Mouse (Mus musculus): Measurements from ENCODE around the gene Anapc16. TPM values are rescaled to one million over a fixed set of nuclear protein-coding genes. Genes with fewer than 3 reads are reported as not detected.
A peak's percentile ranks its signal among the peaks of the same experiment; 100 is the strongest.

The Anapc16 gene
- polyA plus RNA-seq, 1 experiment from 2014 or later: 90.7 TPM

DNA sequence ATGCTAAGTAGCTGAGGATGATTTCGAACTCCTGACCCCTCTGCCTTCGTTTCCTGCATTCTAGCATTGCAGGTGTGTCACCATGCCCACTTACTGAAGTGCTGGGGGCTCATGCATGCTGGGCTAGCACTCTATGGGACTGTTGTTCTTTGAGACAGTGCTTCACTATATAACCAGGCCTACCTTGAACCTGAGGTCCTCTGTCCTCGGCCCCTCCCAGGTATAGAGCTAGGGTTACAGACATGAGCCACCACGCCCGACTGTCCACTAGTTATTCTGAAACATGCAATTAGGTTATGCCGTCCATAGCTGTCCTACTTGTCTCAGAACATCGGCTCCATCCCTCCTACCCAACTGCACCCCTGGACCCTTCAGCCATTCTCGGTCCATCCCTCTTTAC, 31.1 kb downstream of the Anapc16 start:
- no peak overlapping the region for H3K9ac ChIP-seq (ENCODE audit: low read length)
- WGBS: 87% methylated on average over 8 of the region's 8 CpGs
- H3K9me3 ChIP-seq (replicated peaks; ENCODE audit: control insufficient read depth, low read length): no peaks in the 10 kb centered on the region
- H3K4me1 ChIP-seq (ENCODE audit: control insufficient read depth, insufficient read depth, low read length): peaks cover 29% of the 10 kb centered on the region
- no peaks in the 10 kb centered on the region for H3K36me3 ChIP-seq (ENCODE audit: control insufficient read depth, insufficient read depth, low read length)
- no peak overlapping the region for H3K4me3 ChIP-seq (replicated peaks; ENCODE audit: low read length)
- H3K27ac ChIP-seq (ENCODE audit: low read length): no peak overlapping the region
- H3K27me3 ChIP-seq (ENCODE audit: control insufficient read depth, insufficient read depth, low read length): no peaks in the 10 kb centered on the region
- ATAC-seq (ENCODE audit: insufficient read depth, low FRiP score): no peak
- no peak overlapping the region for H3K4me2 ChIP-seq (ENCODE audit: low read depth, low read length)

DNA sequence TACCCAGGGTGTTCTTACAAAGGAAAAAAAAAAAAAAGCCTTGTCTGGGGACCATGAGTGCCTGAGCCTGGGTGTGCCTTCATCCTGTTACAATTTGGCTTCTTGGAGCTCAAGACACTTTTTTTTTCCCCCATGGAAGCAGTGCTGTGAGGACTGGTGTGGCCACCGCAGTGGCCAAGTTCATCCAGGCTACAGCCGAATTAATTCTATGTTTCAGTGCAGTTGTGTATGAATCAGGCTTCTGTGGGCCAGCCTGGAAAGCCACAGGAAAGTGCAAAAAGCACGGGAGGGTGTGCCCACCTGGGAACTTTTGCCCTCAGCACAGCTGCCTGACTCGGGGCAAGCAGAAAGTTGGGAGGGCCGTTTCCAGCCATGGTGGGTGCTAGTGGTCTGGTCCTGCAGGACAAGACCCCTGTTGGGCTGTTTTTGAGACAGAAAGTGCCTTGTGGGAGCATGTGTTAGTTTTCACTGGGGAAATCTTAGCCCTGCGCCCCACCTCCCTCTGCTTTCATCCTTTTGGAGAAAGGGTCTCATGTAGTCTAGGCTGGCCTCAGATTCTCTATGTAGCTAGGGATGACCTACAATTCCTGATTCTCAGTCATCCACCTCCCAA, 32.4 kb downstream of the Anapc16 start:
- H3K4me1 ChIP-seq (ENCODE audit: control insufficient read depth, insufficient read depth, low read length): peaks cover 33% of the 10 kb centered on the region
- no peak for ATAC-seq (ENCODE audit: insufficient read depth, low FRiP score)
- peak overlapping the region; percentile 77 for H3K9ac ChIP-seq (ENCODE audit: low read length)
- H3K4me3 ChIP-seq (replicated peaks; ENCODE audit: low read length): peak overlapping the region; percentile 50
- H3K27ac ChIP-seq (ENCODE audit: low read length): peak overlapping the region; percentile 87
- H3K9me3 ChIP-seq (replicated peaks; ENCODE audit: control insufficient read depth, low read length): no peaks in the 10 kb centered on the region
- no peaks in the 10 kb centered on the region for H3K27me3 ChIP-seq (ENCODE audit: control insufficient read depth, insufficient read depth, low read length)
- 33% methylated on average over 6 of the region's 6 CpGs for WGBS
- H3K36me3 ChIP-seq (ENCODE audit: control insufficient read depth, insufficient read depth, low read length): no peaks in the 10 kb centered on the region
- peak overlapping the region; percentile 73 for H3K4me2 ChIP-seq (ENCODE audit: low read depth, low read length)

DNA sequence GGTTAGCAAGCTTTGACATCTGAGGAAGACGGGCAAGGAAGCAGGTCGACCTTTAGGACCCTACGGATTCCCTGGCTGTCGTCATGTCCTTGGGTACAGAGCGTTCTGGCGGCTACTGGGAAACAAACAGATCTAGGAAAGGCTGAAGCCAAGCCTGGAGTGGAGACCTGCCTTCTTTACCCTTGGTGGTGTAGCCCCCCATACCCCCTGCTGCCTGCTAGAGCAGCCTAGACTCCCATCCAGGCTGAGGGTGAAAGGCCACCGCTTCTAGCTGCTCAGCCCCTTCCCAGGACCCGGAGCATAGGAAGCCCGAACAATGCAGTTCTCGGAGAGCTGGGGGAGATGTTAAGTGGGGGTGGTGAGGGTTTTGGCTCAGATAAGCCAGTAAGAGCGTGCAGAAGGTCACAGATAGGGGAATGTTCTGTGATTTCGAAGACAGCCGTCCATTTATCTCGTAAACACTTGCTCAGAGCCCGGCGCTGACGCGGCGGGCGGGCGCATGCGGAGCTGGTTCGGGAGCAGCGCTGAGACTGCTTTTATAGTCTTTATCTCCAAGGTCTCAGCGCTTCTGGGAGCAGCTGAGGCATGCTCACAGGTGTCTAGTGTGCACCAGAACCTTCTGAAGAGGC, 33.0 kb downstream of the Anapc16 start:
- peak overlapping the region; percentile 50 for H3K4me3 ChIP-seq (replicated peaks; ENCODE audit: low read length)
- H3K9me3 ChIP-seq (replicated peaks; ENCODE audit: control insufficient read depth, low read length): no peaks in the 10 kb centered on the region
- peak overlapping the region; percentile 77 for H3K9ac ChIP-seq (ENCODE audit: low read length)
- peak overlapping the region; percentile 87 for H3K27ac ChIP-seq (ENCODE audit: low read length)
- H3K27me3 ChIP-seq (ENCODE audit: control insufficient read depth, insufficient read depth, low read length): no peaks in the 10 kb centered on the region
- peak; percentile 41 for ATAC-seq (ENCODE audit: insufficient read depth, low FRiP score)
- H3K4me1 ChIP-seq (ENCODE audit: control insufficient read depth, insufficient read depth, low read length): peaks cover 38% of the 10 kb centered on the region
- peak overlapping the region; percentile 73 for H3K4me2 ChIP-seq (ENCODE audit: low read depth, low read length)
- WGBS: 5% methylated on average over 25 of the region's 25 CpGs
- H3K36me3 ChIP-seq (ENCODE audit: control insufficient read depth, insufficient read depth, low read length): no peaks in the 10 kb centered on the region

DNA sequence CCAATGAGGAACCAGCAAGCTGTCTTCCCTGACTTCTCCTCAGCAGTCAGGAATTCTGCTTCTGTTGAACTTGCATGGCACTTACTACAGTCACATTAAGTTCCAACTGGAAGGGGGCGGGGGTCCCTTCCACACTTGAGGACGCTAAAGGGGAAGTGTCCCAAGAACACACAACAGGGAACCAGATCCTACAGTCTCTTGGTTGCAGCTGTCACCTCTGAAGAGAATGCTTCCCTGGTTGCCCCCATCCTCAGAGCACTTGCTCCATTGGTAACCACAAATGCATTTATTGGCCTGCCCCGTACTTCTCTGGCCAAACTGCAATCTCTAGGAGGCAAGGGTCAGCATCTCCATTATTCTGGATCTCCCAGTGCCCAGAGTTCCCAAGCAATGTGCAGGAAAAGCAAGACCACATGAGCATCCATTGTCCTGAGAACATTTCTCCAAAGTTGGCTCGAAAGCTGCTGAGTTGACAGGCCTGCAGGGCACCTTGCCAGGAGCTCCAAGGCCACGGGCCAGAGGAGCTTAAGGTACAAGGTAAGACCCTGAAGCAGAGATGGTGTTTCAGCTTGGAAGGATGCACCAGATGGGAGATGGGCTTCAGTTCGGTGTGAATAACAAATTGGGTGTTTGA, 35.5 kb downstream of the Anapc16 start:
- WGBS: 71% methylated on average over 6 of the region's 6 CpGs
- Histone ChIP-seq H3K27me3 (ENCODE audit: control insufficient read depth, insufficient read depth, low read length) (no peaks in the 10 kb centered on the region), H3K4me3 (replicated peaks; ENCODE audit: low read length) (no peak overlapping the region), H3K36me3 (ENCODE audit: control insufficient read depth, insufficient read depth, low read length) (no peaks in the 10 kb centered on the region), H3K4me2 (ENCODE audit: low read depth, low read length) (no peak overlapping the region), H3K4me1 (ENCODE audit: control insufficient read depth, insufficient read depth, low read length) (peaks cover 33% of the 10 kb centered on the region), H3K9me3 (replicated peaks; ENCODE audit: control insufficient read depth, low read length) (no peaks in the 10 kb centered on the region), H3K27ac (ENCODE audit: low read length) (no peak overlapping the region), H3K9ac (ENCODE audit: low read length) (no peak overlapping the region)
- no peak for ATAC-seq (ENCODE audit: insufficient read depth, low FRiP score)

DNA sequence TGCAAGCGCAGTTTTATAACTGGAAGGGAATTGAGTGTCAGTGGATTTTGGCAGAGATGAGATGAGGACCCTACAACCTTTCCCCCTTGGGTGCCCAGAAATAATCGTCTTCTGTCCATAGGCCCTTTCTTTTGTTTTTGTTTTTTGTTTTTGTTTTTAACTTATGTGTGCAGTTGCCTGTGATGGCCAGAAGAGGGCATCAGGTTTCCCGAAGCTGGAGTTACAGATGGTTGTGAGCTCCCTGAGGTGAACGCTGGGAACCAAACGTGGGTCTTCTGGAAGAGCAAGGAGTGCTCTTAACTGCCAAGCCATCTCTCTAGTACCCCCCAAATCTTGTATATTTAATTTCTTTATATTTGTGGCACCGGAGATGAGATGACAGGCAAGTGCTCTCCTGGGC, 36.2 kb downstream of the Anapc16 start:
- Histone ChIP-seq H3K4me3 (replicated peaks; ENCODE audit: low read length) (no peak overlapping the region), H3K4me2 (ENCODE audit: low read depth, low read length) (no peak overlapping the region), H3K27ac (ENCODE audit: low read length) (no peak overlapping the region), H3K36me3 (ENCODE audit: control insufficient read depth, insufficient read depth, low read length) (no peaks in the 10 kb centered on the region), H3K4me1 (ENCODE audit: control insufficient read depth, insufficient read depth, low read length) (peaks cover 33% of the 10 kb centered on the region), H3K9me3 (replicated peaks; ENCODE audit: control insufficient read depth, low read length) (no peaks in the 10 kb centered on the region), H3K9ac (ENCODE audit: low read length) (no peak overlapping the region), H3K27me3 (ENCODE audit: control insufficient read depth, insufficient read depth, low read length) (no peaks in the 10 kb centered on the region)
- 96% methylated on average over 6 of the region's 6 CpGs for WGBS
- ATAC-seq (ENCODE audit: insufficient read depth, low FRiP score): no peak

DNA sequence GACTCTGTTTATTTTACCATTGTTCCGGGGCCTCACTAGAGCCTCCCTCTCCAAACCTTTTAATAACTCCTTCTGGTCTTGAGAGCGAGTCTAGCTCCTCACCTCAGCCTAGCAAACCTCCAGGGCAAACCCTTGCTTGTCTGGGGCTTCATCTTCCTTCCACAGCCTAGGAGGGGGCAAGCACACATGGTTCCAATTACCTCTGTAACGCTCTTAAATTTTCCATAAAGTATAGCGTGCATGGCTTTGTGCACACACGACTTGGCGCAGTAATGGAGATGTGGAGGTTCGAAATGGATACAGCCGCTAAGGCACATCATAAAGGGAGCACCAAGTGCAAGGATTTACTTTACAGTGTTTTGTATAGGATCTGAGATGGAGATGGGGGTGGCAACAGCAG, 37.1 kb downstream of the Anapc16 start:
- Histone ChIP-seq H3K9ac (ENCODE audit: low read length) (no peak overlapping the region), H3K4me1 (ENCODE audit: control insufficient read depth, insufficient read depth, low read length) (peaks cover 31% of the 10 kb centered on the region), H3K9me3 (replicated peaks; ENCODE audit: control insufficient read depth, low read length) (no peaks in the 10 kb centered on the region), H3K27me3 (ENCODE audit: control insufficient read depth, insufficient read depth, low read length) (no peaks in the 10 kb centered on the region), H3K4me2 (ENCODE audit: low read depth, low read length) (no peak overlapping the region), H3K36me3 (ENCODE audit: control insufficient read depth, insufficient read depth, low read length) (no peaks in the 10 kb centered on the region), H3K27ac (ENCODE audit: low read length) (peak overlapping the region; percentile 83), H3K4me3 (replicated peaks; ENCODE audit: low read length) (no peak overlapping the region)
- WGBS: 69% methylated on average over 8 of the region's 8 CpGs
- no peak for ATAC-seq (ENCODE audit: insufficient read depth, low FRiP score)

DNA sequence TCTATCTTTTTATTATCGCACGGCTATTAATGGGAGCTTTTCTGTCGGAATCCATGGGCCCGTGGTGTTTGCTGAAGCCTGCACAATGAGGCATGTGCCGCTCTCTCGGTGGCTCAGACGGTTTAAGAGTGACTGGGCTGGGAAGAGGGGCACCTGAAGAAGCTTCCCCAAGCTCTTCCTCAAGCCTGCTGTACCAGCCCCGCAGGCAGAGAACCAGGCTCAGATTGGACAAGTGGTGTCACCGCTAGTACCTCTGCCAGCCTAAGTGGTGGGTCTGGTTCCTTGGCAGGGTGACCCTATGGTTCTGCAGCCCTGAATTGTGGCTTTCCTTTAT, 37.6 kb downstream of the Anapc16 start:
- Histone ChIP-seq H3K4me3 (replicated peaks; ENCODE audit: low read length) (no peak overlapping the region), H3K27ac (ENCODE audit: low read length) (peak overlapping the region; percentile 83), H3K27me3 (ENCODE audit: control insufficient read depth, insufficient read depth, low read length) (no peaks in the 10 kb centered on the region), H3K9ac (ENCODE audit: low read length) (peak overlapping the region; percentile 64), H3K4me2 (ENCODE audit: low read depth, low read length) (peak overlapping the region; percentile 48; the same call in 1 of the 2 replicates), H3K36me3 (ENCODE audit: control insufficient read depth, insufficient read depth, low read length) (no peaks in the 10 kb centered on the region), H3K9me3 (replicated peaks; ENCODE audit: control insufficient read depth, low read length) (no peaks in the 10 kb centered on the region), H3K4me1 (ENCODE audit: control insufficient read depth, insufficient read depth, low read length) (peaks cover 26% of the 10 kb centered on the region)
- WGBS: 34% methylated on average over 9 of the region's 9 CpGs
- ATAC-seq (ENCODE audit: insufficient read depth, low FRiP score): no peak

DNA sequence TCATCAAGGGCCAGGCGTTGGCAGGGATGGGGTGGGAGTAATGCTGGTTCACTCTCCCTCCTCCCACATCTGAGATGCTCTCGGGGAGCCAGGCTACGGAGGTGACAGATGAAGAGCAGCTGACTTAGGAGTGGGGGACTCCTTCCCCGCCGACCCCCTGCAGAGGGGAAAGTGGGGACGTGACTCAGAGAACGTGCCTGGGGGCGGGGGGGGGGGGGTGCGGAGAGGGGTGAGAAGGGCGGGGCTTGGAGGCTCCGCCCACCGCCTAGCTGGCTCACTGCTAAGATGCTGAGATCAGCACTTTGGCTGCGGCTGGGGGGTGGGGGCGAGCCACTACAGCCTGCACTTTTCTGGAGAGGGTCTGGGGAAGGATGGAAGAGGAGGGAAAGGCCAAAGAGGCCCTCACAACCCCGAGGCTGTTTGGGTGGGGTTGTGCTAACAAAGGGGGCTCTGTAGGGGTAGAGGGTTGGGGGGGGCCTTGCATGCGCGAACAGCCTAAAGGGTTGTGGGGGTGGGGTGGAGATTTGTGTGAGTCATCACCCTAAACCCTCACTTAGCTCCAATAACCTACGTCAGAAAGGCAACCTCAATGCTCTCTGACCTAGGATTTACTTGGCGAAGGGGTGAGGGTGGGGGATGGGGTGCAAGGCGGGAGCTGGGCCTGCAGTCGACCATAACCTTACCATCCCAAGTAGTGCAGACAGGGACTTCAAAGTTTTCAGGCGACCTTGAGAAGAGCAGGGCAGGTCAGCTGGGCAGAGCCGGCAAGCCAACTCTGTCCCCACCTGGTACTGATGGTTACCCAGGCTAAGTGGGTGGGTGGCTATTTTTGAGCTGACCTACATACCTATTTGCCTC, 38.2 kb downstream of the Anapc16 start:
- H3K36me3 ChIP-seq (ENCODE audit: control insufficient read depth, insufficient read depth, low read length): no peaks in the 10 kb centered on the region
- peaks cover 24% of the 10 kb centered on the region for H3K4me1 ChIP-seq (ENCODE audit: control insufficient read depth, insufficient read depth, low read length)
- peak overlapping the region; percentile 83 for H3K27ac ChIP-seq (ENCODE audit: low read length)
- H3K9ac ChIP-seq (ENCODE audit: low read length): peak overlapping the region; percentile 64
- peak overlapping the region; percentile 48 for H3K4me2 ChIP-seq (ENCODE audit: low read depth, low read length)
- H3K9me3 ChIP-seq (replicated peaks; ENCODE audit: control insufficient read depth, low read length): no peaks in the 10 kb centered on the region
- whole genome bisulfite sequencing: 7% methylated on average over 20 of the region's 23 CpGs
- H3K27me3 ChIP-seq (ENCODE audit: control insufficient read depth, insufficient read depth, low read length): no peaks in the 10 kb centered on the region
- 0 out of 2 replicates have a peak overlapping the region, but pooled peaks have one; percentile 13 for H3K4me3 ChIP-seq (replicated peaks; ENCODE audit: low read length)
- peak; percentile 72 for ATAC-seq (ENCODE audit: insufficient read depth, low FRiP score)

DNA sequence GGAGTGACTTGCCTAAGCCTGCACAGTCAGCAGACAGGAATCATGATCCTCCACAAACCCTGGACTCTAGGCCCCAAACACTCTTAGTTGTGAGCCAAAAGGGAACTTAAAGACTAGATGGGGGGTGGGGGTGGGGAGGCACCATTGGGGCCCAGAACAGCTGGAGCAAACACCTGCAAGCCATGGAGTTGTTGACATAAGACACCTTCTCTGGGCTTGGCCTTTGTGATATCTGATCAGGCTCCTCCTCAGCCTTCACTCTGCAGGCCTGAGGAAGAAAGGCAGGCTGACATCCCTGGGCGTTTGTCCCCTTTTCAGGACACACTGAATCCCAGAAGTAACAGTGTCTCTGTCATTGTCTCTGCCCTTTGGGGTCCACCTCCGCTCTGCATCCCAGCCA, 39.3 kb downstream of the Anapc16 start:
- WGBS: 60% methylated on average over 2 of the region's 2 CpGs
- no peak for ATAC-seq (ENCODE audit: insufficient read depth, low FRiP score)

More for the DNA sequence above, 39.3 kb downstream of the Anapc16 start:
- no peak overlapping the region for H3K4me3 ChIP-seq (replicated peaks; ENCODE audit: low read length)
- peaks cover 24% of the 10 kb centered on the region for H3K4me1 ChIP-seq (ENCODE audit: control insufficient read depth, insufficient read depth, low read length)
- H3K9me3 ChIP-seq (replicated peaks; ENCODE audit: control insufficient read depth, low read length): no peaks in the 10 kb centered on the region
- H3K27me3 ChIP-seq (ENCODE audit: control insufficient read depth, insufficient read depth, low read length): no peaks in the 10 kb centered on the region
- no peaks in the 10 kb centered on the region for H3K36me3 ChIP-seq (ENCODE audit: control insufficient read depth, insufficient read depth, low read length)
- H3K27ac ChIP-seq (ENCODE audit: low read length): peak overlapping the region; percentile 83
- no peak overlapping the region for H3K9ac ChIP-seq (ENCODE audit: low read length)
- no peak overlapping the region for H3K4me2 ChIP-seq (ENCODE audit: low read depth, low read length)

Data from stomach, embryonic 16.5 days (tissue).